Mouse (Mus musculus) lung, postnatal 0 days (tissue): Measurements from ENCODE around the gene Tnpo2.

Experiments used
- CTCF ChIP-seq: IDR thresholded peaks from 2 replicates; pipeline ENCODE4 v1.5.1; 2016; ENCODE audit warnings: antibody characterized with exemption, mild to moderate bottlenecking
- EP300 ChIP-seq: IDR thresholded peaks from 2 replicates; pipeline ENCODE4 v1.6.1; 2016; ENCODE audit warnings: antibody characterized with exemption, mild to moderate bottlenecking, control low read depth

DNA sequence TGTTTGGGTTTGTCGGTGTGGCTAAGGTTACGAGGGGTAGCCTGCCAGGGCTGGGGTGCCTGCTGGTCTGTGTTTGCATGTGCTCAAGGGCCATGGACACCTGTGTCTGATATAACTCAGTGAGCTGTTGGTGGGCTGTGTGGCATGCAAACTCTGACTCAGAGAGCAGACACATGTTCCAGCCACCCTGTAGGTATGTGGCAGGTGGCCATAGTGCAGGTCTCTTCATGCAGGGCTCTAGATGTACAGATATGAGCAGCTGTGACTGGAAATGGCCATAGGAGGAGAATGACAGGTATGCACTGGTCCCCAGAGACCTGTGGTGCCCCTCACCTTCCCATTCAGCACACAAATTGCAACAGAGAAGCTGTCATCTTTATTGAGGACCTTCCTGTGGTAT, 30.4 kb downstream of the Tnpo2 start:
- TF ChIP-seq CTCF (no peak), EP300 (no peak)
